Mouse (Mus musculus): ENCODE measurements around the gene Olig1. TPM values are rescaled to one million over a fixed set of nuclear protein-coding genes. Genes with fewer than 3 reads are reported as not detected.

The Olig1 gene
- 240 and 249 TPM in 2 replicates for total RNA-seq (2014; rRNA removed)
- 199 and 227 TPM in 2 replicates for polyA plus RNA-seq (2015; fragmentation: Nextera tagmentation; extraction: Ambion mirVana)

GRCm38 (mm10) chr16:91269468-91270211 is at the start of gene Olig1:
Gene Olig1, plus strand, starts transcription at chr16:91269772.
- H3K9me3 ChIP-seq (ENCODE audit: low read length), result no peaks in the 10 kb centered on the region
- no peaks in the 10 kb centered on the region for H3K36me3 ChIP-seq (ENCODE audit: insufficient read depth, low read length)
- ATAC-seq (peak; percentile 80), DNase-seq (ENCODE audit: low spot score) (peak; percentile 82)
- H3K27me3 ChIP-seq (ENCODE audit: insufficient read depth, low read length), result peaks cover 85% of the 10 kb centered on the region
- H3K27ac ChIP-seq, result peak within 1 kb of the TSS; percentile 85
- TF ChIP-seq CTCF (IDR thresholded peaks at IDR 0.05; ENCODE audit: low read depth), result no peak
- peak within 1 kb of the TSS; percentile 46 for H3K4me3 ChIP-seq (ENCODE audit: low read length)
- WGBS, result under 1% methylated on average over 62 of the region's 64 CpGs
- H3K9ac ChIP-seq (replicated peaks; ENCODE audit: low read length), result peak within 1 kb of the TSS; percentile 58
- no peaks in the 10 kb centered on the region; the same call in 1 of the 2 replicates for H3K4me1 ChIP-seq (ENCODE audit: insufficient read depth, low read length)
- peak within 1 kb of the TSS; percentile 62 for H3K4me2 ChIP-seq (ENCODE audit: low read depth, low read length)

GRCm38 (mm10) chr16:91222171-91222642 is 47.4 kb upstream of the Olig1 start:
- peak; percentile 7; the same call in 1 of the 2 replicates for TF ChIP-seq CTCF (IDR thresholded peaks at IDR 0.05; ENCODE audit: low read depth)
- Histone ChIP-seq H3K4me2 (ENCODE audit: low read depth, low read length) (peak overlapping the region; percentile 40), H3K4me1 (ENCODE audit: insufficient read depth, low read length) (no peaks in the 10 kb centered on the region), H3K36me3 (ENCODE audit: insufficient read depth, low read length) (no peaks in the 10 kb centered on the region), H3K4me3 (ENCODE audit: low read length) (peak overlapping the region; percentile 21), H3K27me3 (ENCODE audit: insufficient read depth, low read length) (peaks cover 87% of the 10 kb centered on the region), H3K27ac (peak overlapping the region; percentile 74; the same call in 1 of the 2 replicates), H3K9me3 (ENCODE audit: low read length) (peaks cover 4% of the 10 kb centered on the region; the same call in 1 of the 2 replicates), H3K9ac (replicated peaks; ENCODE audit: low read length) (no peak overlapping the region; the same call in 1 of the 2 replicates)
- DNase-seq (ENCODE audit: low spot score) (peak; percentile 62), ATAC-seq (peak; percentile 36)
- 2% methylated on average over 25 of the region's 25 CpGs for WGBS

- peak overlapping the region; percentile 74; the same call in 1 of the 2 replicates for H3K27ac ChIP-seq
- no peaks in the 10 kb centered on the region for H3K36me3 ChIP-seq (ENCODE audit: insufficient read depth, low read length)
- peak overlapping the region; percentile 40 for H3K4me2 ChIP-seq (ENCODE audit: low read depth, low read length)
- peak overlapping the region; percentile 21 for H3K4me3 ChIP-seq (ENCODE audit: low read length)
- H3K9ac ChIP-seq (replicated peaks; ENCODE audit: low read length), result peak overlapping the region; percentile 3
- under 1% methylated on average over 27 of the region's 27 CpGs for WGBS
- H3K9me3 ChIP-seq (ENCODE audit: low read length), result peaks cover 4% of the 10 kb centered on the region; the same call in 1 of the 2 replicates
- peaks cover 88% of the 10 kb centered on the region for H3K27me3 ChIP-seq (ENCODE audit: insufficient read depth, low read length)
- DNase-seq (ENCODE audit: low spot score) (peak; percentile 56), ATAC-seq (peak; percentile 67)
- TF ChIP-seq CTCF (IDR thresholded peaks at IDR 0.05; ENCODE audit: low read depth), result no peak
- H3K4me1 ChIP-seq (ENCODE audit: insufficient read depth, low read length), result no peaks in the 10 kb centered on the region
These were observed 46.8 kb upstream of the Olig1 start for GRCm38 (mm10) chr16:91222643-91223271.

- H3K4me3 ChIP-seq (ENCODE audit: low read length), result peak overlapping the region; percentile 21
- no peaks in the 10 kb centered on the region for H3K9me3 ChIP-seq (ENCODE audit: low read length)
- TF ChIP-seq CTCF (IDR thresholded peaks at IDR 0.05; ENCODE audit: low read depth), result no peak
- no peaks in the 10 kb centered on the region for H3K4me1 ChIP-seq (ENCODE audit: insufficient read depth, low read length)
- peak; percentile 11 for DNase-seq (ENCODE audit: low spot score)
- peak overlapping the region; percentile 74 for H3K27ac ChIP-seq
- peak overlapping the region; percentile 40 for H3K4me2 ChIP-seq (ENCODE audit: low read depth, low read length)
- 2% methylated on average over 35 of the region's 35 CpGs for WGBS
- H3K9ac ChIP-seq (replicated peaks; ENCODE audit: low read length), result peak overlapping the region; percentile 3; the same call in 1 of the 2 replicates
- H3K27me3 ChIP-seq (ENCODE audit: insufficient read depth, low read length), result peaks cover 84% of the 10 kb centered on the region
- no peaks in the 10 kb centered on the region for H3K36me3 ChIP-seq (ENCODE audit: insufficient read depth, low read length)
- ATAC-seq, result no peak
These were observed 46.1 kb upstream of the Olig1 start for GRCm38 (mm10) chr16:91223327-91224067.

- DNase-seq (ENCODE audit: low spot score), result no peak
- Histone ChIP-seq H3K9ac (replicated peaks; ENCODE audit: low read length) (no peak overlapping the region), H3K27me3 (ENCODE audit: insufficient read depth, low read length) (peaks cover 84% of the 10 kb centered on the region), H3K4me1 (ENCODE audit: insufficient read depth, low read length) (no peaks in the 10 kb centered on the region), H3K4me3 (ENCODE audit: low read length) (peak overlapping the region; percentile 21; the same call in 1 of the 2 replicates), H3K9me3 (ENCODE audit: low read length) (no peaks in the 10 kb centered on the region), H3K27ac (no peak overlapping the region), H3K4me2 (ENCODE audit: low read depth, low read length) (peak overlapping the region; percentile 40), H3K36me3 (ENCODE audit: insufficient read depth, low read length) (no peaks in the 10 kb centered on the region)
- TF ChIP-seq CTCF (IDR thresholded peaks at IDR 0.05; ENCODE audit: low read depth), result no peak
- ATAC-seq, result no peak
- 8% methylated on average over 10 of the region's 10 CpGs for WGBS
These were observed 45.5 kb upstream of the Olig1 start for GRCm38 (mm10) chr16:91224068-91224402.
